Mouse (Mus musculus): ENCODE data around the gene Limk2.

GRCm38 (mm10) chr11:3381148-3381814, 27.7 kb downstream of the Limk2 start:
- TF ChIP-seq USF1 (IDR thresholded peaks at IDR 0.05; ENCODE audit: low read depth): no peak
- TF ChIP-seq CTCF (IDR thresholded peaks at IDR 0.05; ENCODE audit: control insufficient read depth, insufficient read depth, insufficient read length): no peak
- TF ChIP-seq FOSL1 (IDR thresholded peaks at IDR 0.05; ENCODE audit: insufficient read depth, low read length, poor library complexity, severe bottlenecking): no peak
